Mouse (Mus musculus) ES-Bruce4 (cell line): ENCODE data around the gene Pemt.

Experiments
- CTCF ChIP-seq: IDR thresholded peaks from one replicate; pipeline ENCODE4 v1.8.1; 2011; ENCODE audit warnings: low read depth, low read length
- EP300 ChIP-seq: IDR thresholded peaks from 2 replicates; pipeline ENCODE4 v1.6.1; 2011; ENCODE audit warnings: low read depth, low read length; ENCODE audit not compliant: insufficient read depth
- POLR2A ChIP-seq: IDR thresholded peaks from one replicate; pipeline ENCODE4 v1.8.1; 2011; ENCODE audit warnings: low read length; ENCODE audit not compliant: insufficient read depth

DNA sequence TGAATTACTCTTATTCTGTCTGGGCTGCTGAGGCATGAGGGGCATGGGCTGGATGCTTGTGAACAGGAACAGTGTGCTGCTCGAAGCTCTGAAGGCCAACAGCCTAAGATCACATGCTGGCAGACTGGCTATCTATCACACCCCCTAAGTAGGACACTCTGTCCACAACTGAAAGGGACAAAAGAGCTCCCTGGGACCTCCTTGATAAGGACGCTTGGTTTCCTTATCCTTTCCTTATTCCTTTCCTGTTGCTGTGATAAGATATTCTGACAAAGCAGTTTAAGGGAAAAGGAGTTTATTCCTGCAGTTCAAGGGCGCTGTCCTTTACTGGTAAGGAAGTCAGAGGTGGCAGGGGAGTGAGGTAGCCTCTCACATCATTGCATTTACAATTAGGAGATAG is 105.6 kb downstream of the Pemt start:
- TF ChIP-seq CTCF (no peak), POLR2A (no peak), EP300 (no peak)
